18 mouse cellular contexts compared by ENCODE assay signal in genomic region chr2:156987316-156987715, GRCm38 (mm10).
"Had no signal": no experiment of that assay in that cellular context is flagged by ENCODE, and none has a peak within 500 bp of the region (broad histone marks: within the 10 kb centered on the region; RNA-seq: fewer than 3 reads in every experiment).

No protein-coding gene starts in this region.

- H3K27me3 ChIP-seq: neural tube, embryonic 13.5 days; neural tube, embryonic 15.5 days had no signal

- DNase-seq: lung, adult 18-20 months; lung, embryonic 14.5 days; lung, postnatal 10 days; lung, postnatal 4 days; retina, postnatal 1 day; right cerebral cortex, adult 18-20 months; right cerebral cortex, postnatal 25 days; right cerebral cortex, postnatal 4 days; spleen, adult 18-20 months; thymus, adult 18-20 months; thymus, postnatal 14 days; thymus, postnatal 36 days had no signal

- H3K9me3 ChIP-seq: midbrain, embryonic 10.5 days; midbrain, embryonic 12.5 days; neural tube, embryonic 13.5 days; neural tube, embryonic 15.5 days had no signal

- H3K4me2 ChIP-seq: lung, embryonic 14.5 days; midbrain, embryonic 12.5 days; neural tube, embryonic 13.5 days; neural tube, embryonic 15.5 days had no signal

- H3K4me3 ChIP-seq: midbrain, embryonic 10.5 days; midbrain, embryonic 12.5 days; myocyte; neural tube, embryonic 13.5 days; neural tube, embryonic 15.5 days had no signal

- H3K9ac ChIP-seq: lung, embryonic 14.5 days; midbrain, embryonic 12.5 days; neural tube, embryonic 13.5 days; neural tube, embryonic 15.5 days had no signal

- H3K27ac ChIP-seq: midbrain, embryonic 10.5 days; midbrain, embryonic 12.5 days; neural tube, embryonic 13.5 days; neural tube, embryonic 15.5 days had no signal

- H3K36me3 ChIP-seq: midbrain, embryonic 12.5 days; neural tube, embryonic 13.5 days; neural tube, embryonic 15.5 days had no signal

- ATAC-seq: midbrain, embryonic 16.5 days had no signal
